Comparison of ENCODE assay signal across 22 mouse cellular contexts in genomic region chr13:94647566-94647965, GRCm38 (mm10).
DNase-seq lines count a peak whose midpoint lies in the region; ATAC-seq and TF ChIP-seq lines count a peak whose summit lies in the region.
"Had no signal": no experiment of that assay in that cellular context is flagged by ENCODE, and none has a peak within 500 bp of the region (broad histone marks: within the 10 kb centered on the region; RNA-seq: fewer than 3 reads in every experiment).

No protein-coding gene starts in this region.

- no peaks in the 10 kb centered on the region for H3K4me1 ChIP-seq in intestine, embryonic 14.5 days (replicated peaks; ENCODE audit: control insufficient read depth, insufficient read depth, low read length)
- no peaks in the 10 kb centered on the region for H3K4me1 ChIP-seq in intestine, postnatal 0 days (replicated peaks; ENCODE audit: control insufficient read depth, insufficient read depth, low read length)
- H3K4me1 ChIP-seq in E14TG2a.4 (replicated peaks; ENCODE audit: low read depth, low read length) = peaks cover 71% of the 10 kb centered on the region
- H3K4me1 ChIP-seq in brown adipose tissue, adult 24 weeks (ENCODE audit: control insufficient read depth, insufficient read depth, insufficient read length, low read length) = no peaks in the 10 kb centered on the region
- H3K4me1 ChIP-seq: embryonic facial prominence, embryonic 15.5 days; intestine, embryonic 15.5 days had no signal

- H3K9me3 ChIP-seq in intestine, embryonic 14.5 days (ENCODE audit: control insufficient read depth, low read length) = no peaks in the 10 kb centered on the region
- no peaks in the 10 kb centered on the region for H3K9me3 ChIP-seq in intestine, postnatal 0 days (ENCODE audit: control insufficient read depth)
- H3K9me3 ChIP-seq in E14TG2a.4 (ENCODE audit: low read length) = no peaks in the 10 kb centered on the region
- H3K9me3 ChIP-seq: embryonic facial prominence, embryonic 15.5 days; forebrain, embryonic 10.5 days; heart, embryonic 15.5 days; hindbrain, embryonic 13.5 days; intestine, embryonic 15.5 days had no signal

- no peak overlapping the region for H3K27ac ChIP-seq in intestine, embryonic 14.5 days (ENCODE audit: low read depth)
- no peak overlapping the region for H3K27ac ChIP-seq in intestine, postnatal 0 days (ENCODE audit: low read depth, low read length)
- peak overlapping the region; percentile 50 for H3K27ac ChIP-seq in brown adipose tissue, adult 24 weeks (replicated peaks; ENCODE audit: low read depth, low read length)
- H3K27ac ChIP-seq: embryonic facial prominence, embryonic 15.5 days; forebrain, embryonic 10.5 days; heart, embryonic 15.5 days; hindbrain, embryonic 13.5 days; hindbrain, postnatal 0 days; intestine, embryonic 15.5 days had no signal

- DNase-seq in intestine, embryonic 14.5 days (ENCODE audit: low spot score) = peak; percentile 31
- DNase-seq in ES-CJ7 (ENCODE audit: low read depth, low spot score) = peak; percentile 69
- DNase-seq in cerebellum, postnatal 4 days (ENCODE audit: low spot score in 2 of 2) = no peak
- DNase-seq: cerebellum, adult 11-12 months; cerebellum, adult 9-10 months; cerebellum, postnatal 25 days; gastrocnemius, postnatal 36 days; heart, adult 18-20 months had no signal

- H3K9ac ChIP-seq in intestine, embryonic 14.5 days (ENCODE audit: low read length) = no peak overlapping the region
- no peak overlapping the region for H3K9ac ChIP-seq in intestine, postnatal 0 days (ENCODE audit: low read depth, low read length)
- H3K9ac ChIP-seq: embryonic facial prominence, embryonic 15.5 days; heart, embryonic 15.5 days; hindbrain, embryonic 13.5 days; intestine, embryonic 15.5 days had no signal

- no peaks in the 10 kb centered on the region for H3K36me3 ChIP-seq in intestine, embryonic 14.5 days (ENCODE audit: control insufficient read depth, insufficient read depth, low read length)
- no peaks in the 10 kb centered on the region for H3K36me3 ChIP-seq in intestine, postnatal 0 days (ENCODE audit: control insufficient read depth, insufficient read depth)
- H3K36me3 ChIP-seq in E14TG2a.4 (ENCODE audit: insufficient read depth, low read length) = no peaks in the 10 kb centered on the region
- H3K36me3 ChIP-seq: embryonic facial prominence, embryonic 15.5 days; forebrain, embryonic 10.5 days; heart, embryonic 15.5 days; hindbrain, embryonic 13.5 days; intestine, embryonic 15.5 days had no signal

- TF ChIP-seq CTCF in intestine, postnatal 0 days (IDR thresholded peaks at IDR 0.05; ENCODE audit: low read depth) = no peak
- TF ChIP-seq CTCF in E14TG2a.4 (conservative IDR thresholded peaks at IDR 0.05; ENCODE audit: low read length) = no peak

- no peak for ATAC-seq in intestine, embryonic 14.5 days (replicated peaks; ENCODE audit: low FRiP score, low TSS enrichment, low read depth)
- no peak for ATAC-seq in intestine, postnatal 0 days
- ATAC-seq: forebrain, embryonic 14.5 days; hindbrain, postnatal 0 days; intestine, embryonic 15.5 days; Patski had no signal

- no peak overlapping the region for H3K4me3 ChIP-seq in intestine, embryonic 14.5 days (ENCODE audit: low read depth, low read length)
- H3K4me3 ChIP-seq in intestine, postnatal 0 days (ENCODE audit: low read depth, low read length) = no peak overlapping the region
- peak overlapping the region; percentile 64 for H3K4me3 ChIP-seq in E14TG2a.4 (replicated peaks; ENCODE audit: low read length)
- H3K4me3 ChIP-seq in brown adipose tissue, adult 24 weeks (ENCODE audit: insufficient read depth, low read depth, low read length) = no peak overlapping the region
- H3K4me3 ChIP-seq: embryonic facial prominence, embryonic 15.5 days; erythroblast, embryonic 14.5 days; forebrain, embryonic 10.5 days; heart, embryonic 15.5 days; hindbrain, embryonic 13.5 days; intestine, embryonic 15.5 days had no signal

- no peak overlapping the region for H3K4me2 ChIP-seq in intestine, embryonic 14.5 days (ENCODE audit: low read length)
- no peak overlapping the region for H3K4me2 ChIP-seq in intestine, postnatal 0 days (replicated peaks; ENCODE audit: low read depth)
- H3K4me2 ChIP-seq: embryonic facial prominence, embryonic 15.5 days; heart, embryonic 11.5 days; hindbrain, embryonic 13.5 days; intestine, embryonic 15.5 days had no signal

- WGBS in intestine, embryonic 14.5 days = 66% methylated on average over 5 of the region's 5 CpGs
- 69% methylated on average over 5 of the region's 5 CpGs for WGBS in intestine, postnatal 0 days

- no peaks in the 10 kb centered on the region for H3K27me3 ChIP-seq in intestine, embryonic 14.5 days (replicated peaks; ENCODE audit: control insufficient read depth, insufficient read depth, low read length)
- no peaks in the 10 kb centered on the region for H3K27me3 ChIP-seq in intestine, postnatal 0 days (replicated peaks; ENCODE audit: control insufficient read depth, insufficient read depth, low read length)
- H3K27me3 ChIP-seq in E14TG2a.4 (ENCODE audit: insufficient read depth, low read length) = no peaks in the 10 kb centered on the region
- H3K27me3 ChIP-seq: CH12.LX; embryonic facial prominence, embryonic 15.5 days; intestine, embryonic 15.5 days had no signal

Comparison
In these comparisons a context has a peak if more than half of its experiments do, and no peak if none do; other contexts are left out.
1. DNase-seq: peak in intestine, embryonic 14.5 days (single experiment) and ES-CJ7 (single experiment); none in cerebellum, postnatal 4 days (0 of 2).